Mouse (Mus musculus) kidney, postnatal 14 days (tissue): ENCODE measurements around the gene RPS10-NUDT3.

Experiments
- DNase-seq: peaks from one replicate; pipeline ENCODE4 v3.0.0; 2022; ENCODE audit warnings: mixed read lengths

Gene RPS10-NUDT3

GRCm38 (mm10) chr17:27551393-27551940, 83.6 kb downstream of the RPS10-NUDT3 start:
- DNase-seq: no peak

DNA sequence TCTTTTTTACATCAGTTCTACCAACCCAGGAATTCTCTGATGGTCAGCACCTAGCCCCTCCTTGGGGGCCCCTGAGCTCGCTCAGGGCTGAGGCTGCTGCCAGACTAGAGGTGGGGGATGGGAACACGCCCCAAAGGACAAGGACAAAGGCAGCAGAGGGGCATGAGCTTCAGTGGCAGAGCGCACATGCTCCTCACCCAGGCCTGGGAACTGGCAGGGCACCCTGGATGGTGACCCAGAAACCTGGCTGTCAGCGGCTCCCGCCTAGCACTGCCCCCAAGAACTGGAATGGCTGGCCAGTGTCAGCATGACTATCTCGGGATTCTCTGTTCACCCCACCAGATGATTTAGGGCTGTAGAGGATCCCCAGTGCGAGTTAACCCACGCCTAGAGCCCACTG, 85.8 kb downstream of the RPS10-NUDT3 start:
- no peak for DNase-seq

DNA sequence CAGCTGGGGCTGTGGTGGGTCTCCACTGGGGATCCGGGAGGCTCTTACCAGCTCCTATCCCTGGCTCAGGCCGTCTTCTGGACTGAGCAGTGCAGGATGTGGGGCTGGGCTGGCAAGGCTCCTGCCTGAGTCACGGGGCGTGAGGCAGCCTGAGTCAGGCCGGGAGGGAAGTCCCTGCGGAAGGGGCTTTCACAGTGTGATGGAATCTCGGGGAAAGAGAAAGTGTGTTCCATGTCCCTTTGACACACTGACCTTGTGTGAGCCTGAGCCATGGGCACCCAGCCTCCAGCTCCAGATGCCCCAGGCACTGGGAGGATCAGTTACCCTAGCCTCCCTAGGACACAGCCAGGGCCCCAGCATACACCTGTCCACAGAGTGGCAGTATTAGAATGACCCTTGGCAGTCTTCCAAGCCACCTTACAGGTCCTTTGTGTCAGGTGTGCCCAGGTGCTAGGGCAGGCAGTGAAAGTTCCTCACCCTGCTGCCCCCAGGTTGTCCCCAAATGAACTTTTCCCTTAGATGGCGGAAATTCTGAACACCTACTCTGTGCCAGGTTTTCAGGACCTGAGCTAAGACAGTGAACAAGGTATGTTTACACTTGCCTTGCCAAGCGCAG, 87.7 kb downstream of the RPS10-NUDT3 start:
- peak; percentile 57 for DNase-seq

DNA sequence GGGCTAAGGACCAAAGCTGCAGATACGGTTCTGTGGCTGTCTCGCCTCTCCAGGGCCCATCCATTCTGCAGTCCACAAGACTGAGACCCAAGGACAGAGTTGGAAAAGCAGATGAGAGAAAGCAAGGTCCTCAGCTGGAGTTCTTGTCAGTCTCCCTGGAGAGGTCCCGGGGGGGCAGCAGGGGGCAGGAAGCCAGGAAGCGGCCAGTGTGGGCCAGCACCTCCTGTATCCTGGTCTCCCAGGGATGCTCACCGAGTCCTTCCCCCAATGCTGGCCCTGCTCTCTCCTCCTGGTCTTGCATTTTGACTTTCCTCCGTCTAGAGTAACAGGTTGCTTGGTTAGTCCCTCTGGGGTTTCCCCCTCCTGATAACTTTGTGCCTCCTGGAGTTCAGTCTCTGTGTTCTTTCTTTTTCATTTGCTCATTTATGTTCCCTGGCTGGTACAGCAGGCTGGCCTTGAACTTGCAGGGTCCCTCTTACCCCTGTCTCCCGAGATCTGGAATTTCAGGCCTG, 88.4 kb downstream of the RPS10-NUDT3 start:
- no peak for DNase-seq

- no peak for DNase-seq
Measured at GRCm38 (mm10) chr17:27545991-27546390, 89.0 kb downstream of the RPS10-NUDT3 start.

DNA sequence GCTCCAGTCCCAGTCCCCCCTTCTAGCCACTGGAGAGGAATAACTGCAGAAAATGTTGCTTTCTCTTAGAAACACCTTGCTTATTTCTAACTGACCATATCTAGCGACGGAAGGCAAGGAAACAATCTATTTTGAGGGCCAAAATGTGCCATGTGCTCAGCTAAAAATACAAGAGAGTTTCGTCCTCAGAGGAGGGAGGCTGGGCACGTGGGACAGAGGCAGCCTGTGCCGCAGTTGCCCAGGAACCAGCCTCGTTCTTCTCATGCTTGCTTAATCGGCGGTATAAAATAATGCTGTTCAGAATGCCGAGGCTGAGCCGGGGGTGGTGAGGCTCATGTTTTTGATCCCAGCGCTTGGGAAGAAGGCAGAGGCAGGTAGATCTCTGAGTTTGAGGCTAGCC, 90.5 kb downstream of the RPS10-NUDT3 start:
- DNase-seq: no peak

DNA sequence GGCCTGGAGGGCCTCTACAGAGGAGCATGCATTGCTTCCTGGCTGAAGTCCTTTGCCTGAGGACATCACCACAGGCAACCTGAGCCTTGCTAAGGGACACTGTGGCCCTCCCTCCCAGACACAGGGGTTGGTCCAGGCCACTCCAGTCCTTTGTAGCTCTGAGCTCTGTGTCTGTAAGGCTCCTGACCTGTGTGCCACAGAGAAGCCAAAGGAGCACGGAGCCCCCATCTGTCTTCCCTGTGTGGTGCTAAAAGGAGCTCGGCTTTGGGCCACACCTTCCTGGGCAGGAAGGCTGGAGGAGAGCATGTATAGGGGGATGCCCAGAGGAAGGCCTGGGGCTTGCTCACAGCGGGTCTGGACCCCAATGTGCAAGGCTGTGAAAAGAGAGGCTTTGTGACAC, 93.0 kb downstream of the RPS10-NUDT3 start:
- no peak for DNase-seq

DNA sequence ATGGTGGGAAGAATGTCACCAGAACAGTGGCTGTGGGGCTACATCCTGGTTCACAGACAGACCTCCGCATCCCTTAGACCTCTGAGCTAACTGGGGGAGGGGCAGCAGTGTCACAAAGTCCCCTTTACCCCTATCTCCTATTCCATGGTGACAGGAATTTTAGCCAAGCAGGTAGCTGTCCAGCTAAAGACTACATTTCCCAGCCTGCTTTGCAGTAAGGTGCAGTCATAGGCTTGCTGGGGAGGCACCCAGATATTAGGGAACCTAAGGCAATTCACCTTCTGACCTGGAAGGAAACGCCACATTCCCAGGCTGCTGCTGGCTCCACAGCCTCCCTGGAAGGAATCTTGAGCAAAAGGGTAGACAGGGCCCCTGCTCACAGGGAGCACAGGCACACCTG, 93.8 kb downstream of the RPS10-NUDT3 start:
- no peak for DNase-seq

DNA sequence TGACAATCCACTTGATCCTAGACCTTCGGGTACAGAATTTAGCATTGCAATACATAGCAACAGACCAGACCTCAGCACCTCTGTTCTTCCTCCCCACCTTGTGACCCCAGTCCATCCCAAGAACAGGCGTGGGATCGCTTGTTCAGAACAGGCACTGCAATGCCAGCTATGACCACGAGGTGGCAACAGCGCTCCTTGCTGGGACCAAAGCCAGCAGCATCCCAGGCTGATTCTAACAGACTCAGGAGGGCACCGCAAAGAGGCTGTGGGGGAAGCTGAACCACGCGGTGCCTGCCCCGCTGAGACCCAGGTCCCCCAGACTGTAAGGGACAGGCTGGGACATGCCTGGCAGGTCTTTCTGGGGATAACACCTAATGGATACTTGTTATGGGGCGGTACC, 100.3 kb downstream of the RPS10-NUDT3 start:
- peak; percentile 88 for DNase-seq

DNA sequence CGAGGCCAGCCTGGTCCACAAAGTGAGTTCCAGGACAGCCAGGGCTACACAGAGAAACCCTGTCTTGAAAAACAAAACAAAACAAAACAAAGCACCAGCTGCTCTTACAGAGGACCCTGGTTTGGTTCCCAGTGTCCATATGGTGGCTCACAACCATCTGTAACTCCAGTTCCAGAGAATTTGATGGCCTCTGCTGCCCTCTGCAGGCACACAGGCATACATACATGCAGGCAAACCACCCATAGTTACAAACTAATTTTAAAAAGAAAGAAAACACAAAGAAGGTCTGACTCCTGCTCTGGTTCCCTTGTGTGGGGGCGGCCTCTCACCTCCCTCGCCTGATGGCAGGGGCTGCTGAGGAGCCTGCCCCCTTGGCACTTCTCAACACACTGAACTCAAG, 101.7 kb downstream of the RPS10-NUDT3 start:
- DNase-seq: no peak

DNA sequence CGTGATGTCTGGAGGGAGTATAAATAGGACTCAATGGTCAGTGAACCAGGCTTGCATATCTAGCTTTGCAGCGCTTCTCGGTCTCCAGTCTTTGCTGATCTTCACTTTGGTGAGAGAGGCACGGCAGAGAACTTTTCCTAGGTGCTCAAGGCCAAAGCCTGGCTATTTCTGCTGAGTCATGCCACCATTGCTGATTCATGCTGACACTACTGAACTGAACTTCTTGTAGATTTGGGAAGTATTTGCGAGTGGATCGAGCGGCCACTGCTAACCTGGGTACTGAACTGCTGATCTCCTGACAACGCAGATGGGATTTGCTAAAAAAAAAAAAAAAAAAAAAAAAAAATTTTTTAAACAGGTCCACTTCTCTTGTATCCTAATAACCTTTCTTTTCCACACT, 102.9 kb downstream of the RPS10-NUDT3 start:
- no peak for DNase-seq
